Mouse (Mus musculus) cerebellum, adult 9-11 months (tissue): ENCODE measurements at regions not wholly inside any gene's neighbourhood (a gene's known extent, or its start where the extent isn't known, plus 50 kb on each side); places are given as distances from the start of the nearest gene placed in this dataset.

Experiments
- DNase-seq: peaks from one replicate; pipeline ENCODE4 v3.0.0; 2022

DNA sequence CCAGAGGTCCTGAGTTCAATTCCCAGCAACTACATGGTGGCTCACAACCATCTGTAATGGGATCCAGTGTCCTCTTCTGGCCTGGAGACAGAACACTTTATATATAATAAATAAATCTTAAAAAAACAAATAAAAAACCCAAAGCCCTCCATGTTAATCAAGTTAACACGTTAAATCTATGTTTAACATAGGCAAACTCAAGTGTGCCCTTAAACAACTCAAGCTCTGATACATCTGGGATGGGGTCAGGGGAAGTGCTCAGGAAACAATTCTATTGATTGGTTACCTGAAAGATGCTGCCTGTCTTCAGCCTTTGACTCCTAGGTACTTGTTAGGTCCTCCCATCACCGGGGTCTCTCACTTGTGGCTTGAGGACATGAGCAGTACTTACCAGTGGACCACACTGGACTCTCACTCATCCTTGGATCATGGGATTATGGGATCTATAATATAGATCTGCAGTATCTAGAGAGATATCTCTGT is 89.1 kb upstream of the Cpm start:
- no peak for DNase-seq

- no peak for DNase-seq
Observed at GRCm38 (mm10) chr10:117539532-117539931, 89.8 kb upstream of the Cpm start.

DNA sequence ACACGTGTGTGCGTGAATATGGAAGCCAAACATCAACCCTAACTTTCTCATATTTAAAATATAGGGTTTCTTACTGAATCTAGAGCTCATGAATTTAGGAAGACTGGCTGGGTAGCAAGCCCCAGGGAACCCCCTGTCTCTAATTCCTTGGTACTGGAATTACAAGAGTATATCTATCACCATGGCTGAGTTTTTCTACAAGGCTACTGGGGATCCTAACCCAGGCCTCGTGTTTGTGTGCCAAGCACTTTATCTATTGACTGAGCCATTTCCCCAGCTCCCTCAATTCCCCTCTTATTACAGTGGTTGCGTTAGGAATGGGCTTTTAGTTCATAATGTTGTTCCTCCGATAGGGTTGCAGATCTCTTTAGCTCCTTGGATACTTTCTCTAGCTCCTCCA is 90.6 kb upstream of the Cpm start:
- DNase-seq: no peak

DNA sequence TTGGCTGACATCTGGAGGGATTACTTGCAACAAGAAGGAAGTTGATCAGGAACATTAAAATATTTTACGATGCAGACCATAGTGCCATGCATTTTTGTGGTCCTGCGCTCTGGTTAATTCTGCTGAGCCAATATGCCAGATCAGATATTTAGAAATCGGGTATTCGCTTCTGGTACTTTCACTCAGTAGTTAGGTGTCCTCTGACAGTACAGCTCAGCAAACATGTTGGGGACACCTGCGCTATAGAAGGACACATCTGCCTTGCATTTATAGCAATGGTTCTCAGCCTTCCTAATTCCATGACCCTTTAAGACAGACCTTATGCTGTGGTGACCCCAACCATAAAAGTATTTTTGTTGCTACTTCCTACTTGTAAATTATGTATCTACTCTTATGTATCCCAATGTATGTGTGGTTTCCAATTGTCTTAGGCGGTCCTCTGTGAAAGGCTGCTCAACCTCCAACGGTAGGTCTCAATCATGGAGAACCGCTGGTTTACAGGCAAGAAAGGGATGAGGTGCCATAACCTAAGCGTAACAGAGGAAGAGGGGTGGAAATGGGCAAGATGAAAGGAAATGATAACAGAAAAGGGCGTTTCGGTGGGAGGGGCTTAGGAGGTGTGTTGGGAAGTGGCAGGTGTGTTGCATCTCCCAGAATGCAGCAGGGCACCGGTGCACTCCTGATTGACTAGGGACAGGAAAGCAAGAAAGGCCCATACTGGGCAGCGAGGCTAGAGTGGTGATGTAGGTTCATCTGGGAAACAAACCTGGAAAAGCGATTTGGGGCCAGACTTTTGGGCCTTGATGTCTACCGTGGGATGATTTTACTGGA is 92.3 kb upstream of the Cpm start:
- no peak for DNase-seq

GRCm38 (mm10) chr10:117535843-117536242 is 93.5 kb upstream of the Cpm start:
- DNase-seq: no peak

- DNase-seq: no peak
Observed at GRCm38 (mm10) chr10:117534992-117535719, 94.1 kb upstream of the Cpm start.

- DNase-seq: no peak
Observed at GRCm38 (mm10) chr10:117534478-117534877, 94.8 kb upstream of the Cpm start.

DNA sequence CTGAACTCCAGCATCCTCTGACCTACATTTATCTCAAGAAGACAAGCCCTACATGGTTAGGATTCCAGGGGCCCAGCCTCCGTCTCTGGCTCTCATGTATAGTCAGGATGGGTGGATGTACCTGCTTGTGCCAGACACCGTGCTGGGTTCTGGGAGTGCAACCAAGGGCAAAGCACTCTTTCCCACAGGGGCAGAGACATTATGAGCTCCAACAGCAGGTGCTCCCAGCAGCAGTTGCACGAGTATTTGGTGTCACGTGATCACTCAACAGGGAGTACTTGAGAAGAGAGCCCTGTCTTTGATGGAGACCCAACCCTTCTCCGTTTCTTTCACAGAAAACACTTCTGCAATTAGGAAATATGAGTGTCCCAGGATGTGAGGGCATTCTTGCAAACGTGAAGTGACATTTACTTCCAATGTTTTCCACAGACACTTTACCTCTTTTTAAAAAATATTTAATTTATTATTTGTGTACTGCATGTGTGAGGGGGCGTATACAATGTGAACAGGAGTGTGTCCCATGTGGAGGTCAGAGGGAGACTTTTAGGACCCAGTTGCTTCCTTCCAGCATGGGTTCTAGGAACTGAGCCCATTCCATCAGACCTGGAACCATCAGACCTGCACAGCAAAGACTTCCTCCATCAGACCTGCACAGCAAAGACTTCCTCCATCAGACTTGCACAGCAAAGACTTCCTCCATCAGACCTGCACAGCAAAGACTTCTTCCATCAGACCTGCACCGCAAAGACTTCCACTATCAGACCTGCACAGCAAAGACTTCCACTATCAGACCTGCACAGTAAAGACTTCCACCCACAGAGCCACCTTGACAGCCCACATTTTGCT is 95.5 kb upstream of the Cpm start:
- peak; percentile 10 for DNase-seq

DNA sequence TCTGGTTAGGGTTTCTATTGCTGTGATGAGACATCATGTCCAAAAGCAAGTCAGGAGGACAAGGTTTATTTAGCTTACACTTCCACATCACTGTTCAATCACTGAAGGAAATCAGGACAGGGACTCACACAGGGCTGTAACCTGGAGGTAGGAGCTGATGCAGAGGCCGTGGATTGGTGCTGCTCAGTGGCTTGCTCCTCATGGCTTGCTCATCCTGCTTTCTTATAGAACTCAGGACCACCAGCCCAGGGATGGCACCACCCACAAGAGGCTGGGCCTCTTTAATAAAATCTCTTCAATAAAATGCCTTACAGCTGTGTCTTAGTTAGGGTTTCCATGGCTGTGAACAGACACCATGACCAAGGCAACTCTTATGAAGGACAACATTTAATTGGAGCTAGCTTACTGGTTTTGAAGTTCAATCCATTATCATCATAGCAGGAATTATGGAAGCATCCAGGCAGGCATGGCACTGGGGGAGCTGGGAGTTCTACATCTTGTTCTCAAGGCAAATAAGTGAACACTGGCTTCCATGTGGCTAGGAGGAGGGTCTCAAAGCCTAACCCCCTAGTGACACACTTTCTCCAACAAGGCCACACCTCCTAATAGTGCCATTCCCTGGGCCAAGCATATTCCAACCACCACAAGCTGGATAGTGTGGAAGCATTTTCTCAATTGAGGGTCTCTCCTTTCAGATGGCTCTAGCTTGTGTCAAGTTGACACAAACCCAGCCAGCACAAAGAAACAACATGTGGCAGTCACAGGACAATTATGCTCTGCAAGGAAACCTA is 96.4 kb upstream of the Cpm start:
- no peak for DNase-seq

- DNase-seq: no peak
Observed at GRCm38 (mm10) chr10:117531798-117532747, 97.2 kb upstream of the Cpm start.

DNA sequence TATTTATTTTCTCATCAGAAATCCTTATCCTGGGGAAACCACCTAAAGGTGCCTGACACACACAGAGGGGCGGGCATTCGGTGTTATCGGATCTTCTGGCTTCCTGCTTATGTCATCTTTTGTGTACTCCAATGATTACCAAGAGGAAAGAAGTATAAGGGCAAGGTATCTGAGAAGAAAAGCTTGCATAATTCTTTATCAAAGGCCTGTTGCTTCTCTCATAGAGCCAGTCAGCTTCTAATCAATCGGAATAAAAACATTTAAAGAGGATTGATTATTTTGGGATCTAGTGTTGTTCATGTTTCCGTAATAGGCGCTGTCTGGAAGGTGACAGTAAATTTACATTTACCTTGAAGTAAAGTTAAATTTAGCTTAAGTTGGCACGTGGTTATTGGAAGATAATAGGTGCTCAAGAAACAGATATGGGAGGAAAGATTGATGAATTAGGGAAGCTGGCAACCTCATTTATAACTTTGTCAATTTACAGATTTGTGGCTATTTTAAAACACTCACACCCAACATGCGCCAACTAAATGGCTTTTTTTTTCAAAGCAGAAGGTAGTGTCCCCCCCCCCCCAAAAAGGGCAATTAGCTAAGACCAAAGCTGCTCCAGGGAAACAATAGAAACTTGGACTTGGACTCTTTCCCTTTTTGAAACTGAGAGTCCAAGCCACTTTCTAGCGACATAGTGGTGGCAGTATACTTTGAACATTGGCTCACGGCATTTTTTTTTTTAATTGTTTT is 98.3 kb upstream of the Cpm start:
- DNase-seq: no peak

DNA sequence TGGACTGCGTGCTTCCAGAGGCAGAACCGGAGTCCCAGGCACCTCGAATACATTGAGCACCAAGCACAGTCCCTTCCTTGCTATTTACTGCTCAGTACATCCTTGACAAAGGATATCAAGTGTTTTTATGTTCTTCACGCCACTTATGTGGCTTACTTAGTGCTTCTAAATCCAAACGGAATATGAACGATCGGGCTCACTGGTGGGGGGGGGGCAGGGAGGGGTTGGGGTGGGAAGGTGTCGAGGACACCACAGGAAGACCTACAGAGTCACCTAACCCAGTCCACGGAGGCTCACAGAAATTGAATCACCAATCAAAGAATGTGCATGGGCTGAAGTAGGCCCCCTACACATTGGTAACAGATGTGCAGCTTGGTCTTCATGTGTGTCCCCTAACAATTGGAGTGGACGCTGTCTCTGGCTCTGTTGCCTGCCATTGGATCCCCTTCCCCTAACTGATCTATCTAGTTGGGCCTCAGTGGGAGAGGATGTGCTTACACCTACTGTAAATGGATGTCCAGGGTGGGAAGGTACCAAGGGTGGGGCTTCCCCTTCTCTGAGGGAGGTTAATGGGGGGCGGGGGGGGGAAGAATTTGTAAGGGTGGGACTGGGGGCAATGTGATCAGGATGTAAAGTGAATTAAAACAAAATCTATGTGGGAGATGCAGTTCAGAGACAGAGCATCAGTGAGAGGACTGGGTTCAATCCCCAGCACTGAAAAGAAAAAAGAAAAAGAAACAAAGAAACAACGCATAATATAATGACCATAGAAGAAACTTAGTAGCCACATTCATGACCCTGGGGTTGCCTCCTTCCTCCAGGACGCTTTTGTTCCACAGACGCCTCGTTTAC is 99.1 kb upstream of the Cpm start:
- DNase-seq: no peak

DNA sequence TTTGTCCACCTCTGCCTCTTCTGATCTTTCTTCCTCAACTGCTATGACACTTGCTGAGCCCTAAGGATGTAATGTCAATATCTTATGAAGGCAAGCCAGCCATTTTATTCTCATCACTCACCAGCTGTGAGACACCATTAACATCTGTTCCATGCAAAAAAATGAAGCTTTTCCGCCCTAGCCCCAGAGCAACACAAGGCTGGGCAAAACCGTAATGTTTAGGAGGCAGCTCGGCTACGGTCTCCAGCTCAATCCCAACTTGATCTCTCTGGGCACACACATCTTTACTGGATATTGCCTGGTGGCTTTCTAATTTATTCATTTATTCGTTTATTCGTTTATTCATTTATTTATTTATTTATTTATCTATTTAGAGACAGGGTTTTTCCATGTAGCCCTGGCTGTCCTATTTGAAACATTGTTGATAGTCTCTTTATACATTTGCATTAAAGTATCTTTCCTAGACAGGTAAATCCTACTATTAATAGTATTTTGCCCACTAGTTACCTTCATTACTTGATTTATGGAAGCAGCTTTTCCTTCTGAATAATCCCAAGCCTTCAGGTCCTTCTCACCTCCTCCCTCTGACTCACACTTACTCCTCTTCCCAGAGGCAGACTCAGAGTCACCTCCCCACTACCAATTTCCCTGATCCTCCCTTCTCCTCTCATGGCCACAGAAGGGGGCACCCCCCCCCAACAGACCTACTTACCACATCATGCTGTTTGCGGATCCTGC is 99.9 kb upstream of the Cpm start:
- DNase-seq: no peak

- no peak for DNase-seq
Observed at GRCm38 (mm10) chr10:117528575-117529268, 100.6 kb upstream of the Cpm start.

DNA sequence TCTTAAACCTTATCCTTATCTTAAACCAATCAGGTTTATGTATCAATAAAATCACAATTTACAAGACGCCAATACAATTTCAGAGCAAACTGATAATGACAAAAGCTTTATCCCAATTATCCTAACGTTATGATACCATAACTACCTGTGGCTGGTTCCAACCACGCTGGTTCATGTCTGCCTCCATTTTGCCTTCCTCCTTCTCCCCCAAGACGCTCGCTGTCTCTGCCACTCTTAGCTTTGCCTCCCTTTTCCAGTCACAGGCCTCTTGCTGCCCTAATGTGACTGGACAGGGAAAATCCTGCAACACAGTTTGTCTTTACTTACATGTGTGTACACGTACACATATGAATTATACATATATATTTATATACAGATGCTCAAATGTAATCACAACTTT is 101.3 kb upstream of the Cpm start:
- no peak for DNase-seq

DNA sequence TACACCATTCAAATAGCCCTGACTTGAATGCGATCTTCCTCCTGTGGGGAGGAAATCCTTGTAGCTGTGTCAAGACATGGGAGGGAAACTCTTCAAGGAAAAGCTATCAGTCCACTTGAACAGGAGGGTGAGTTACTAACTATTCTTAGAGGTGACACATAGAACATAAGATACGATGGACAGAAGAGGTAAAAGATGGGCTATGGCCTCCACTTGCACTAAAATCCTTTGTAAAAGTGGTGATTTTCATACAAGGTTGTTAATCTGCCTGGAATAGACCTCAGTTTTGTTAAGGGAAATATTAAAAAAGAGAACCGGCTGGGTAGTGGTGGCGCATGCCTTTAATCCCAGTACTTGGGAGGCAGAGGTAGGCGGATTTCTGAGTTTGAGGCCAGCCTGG is 102.1 kb upstream of the Cpm start:
- no peak for DNase-seq

DNA sequence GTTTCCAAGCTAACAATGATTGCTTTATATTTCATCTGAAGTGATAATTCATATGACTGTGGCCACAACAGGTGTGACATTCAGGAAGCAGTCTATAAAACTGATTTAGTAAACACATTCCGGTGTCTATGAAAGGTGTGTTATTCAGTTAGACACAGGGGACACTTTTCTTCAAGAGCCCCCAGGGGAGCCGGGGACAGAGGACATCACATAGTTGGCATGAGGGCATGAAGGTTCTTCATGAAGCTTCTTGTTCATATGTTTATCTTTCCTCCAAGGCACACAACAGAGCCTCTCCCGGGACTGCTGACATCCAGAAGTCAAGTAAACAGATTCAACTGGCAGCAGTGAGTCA is 102.5 kb upstream of the Cpm start:
- DNase-seq: no peak
